Mouse (Mus musculus): ENCODE results near the gene Gli1.

GRCm38 (mm10) chr10:127322669-127323068, 19.1 kb downstream of the Gli1 start:
- no peak for TF ChIP-seq CTCF (IDR thresholded peaks at IDR 0.05; ENCODE audit: insufficient read depth, low read length)
- no peak for TF ChIP-seq POLR2A (IDR thresholded peaks at IDR 0.05; ENCODE audit: borderline replicate concordance, extremely low read depth, low read depth, low read length)

Measured in lung, adult 2 months (tissue).